Mouse (Mus musculus) c-Kit-positive CD71-negative TER-119-negative erythroid progenitor cells, embryonic 14.5 days (primary cell): ENCODE data around the gene Tex50.

Source experiments
- DNase-seq: peaks from one replicate; pipeline ENCODE4 v3.0.0-alpha.2; 2013; ENCODE audit warnings: low read depth

Tex50 gene

GRCm38 (mm10) chr1:161122661-161123418, 36.3 kb downstream of the Tex50 start:
- DNase-seq, result no peak

- DNase-seq, result no peak
These were observed 44.5 kb downstream of the Tex50 start for GRCm38 (mm10) chr1:161114591-161114990.

- no peak for DNase-seq
These were observed 49.9 kb downstream of the Tex50 start for GRCm38 (mm10) chr1:161109216-161109615.
